Mouse (Mus musculus) layer of hippocampus, postnatal 10 days (tissue): ENCODE data around the gene Tmem215. TPM values are rescaled to one million over a fixed set of nuclear protein-coding genes. Genes with fewer than 3 reads are reported as not detected.

Source experiments
- DNase-seq, 2 experiments: peaks; one replicate each; pipeline ENCODE4 v3.0.0; 2021; ENCODE audit warnings: low spot score in 2 of 2
- long read RNA-seq: library from polyadenylated mRNA; stranded (forward); transcript quantifications from one replicate; pipeline ENCODE4 v2.0.0, GENCODE M21; 2023
- total RNA-seq, 2 experiments: library from RNA; stranded (reverse); gene quantifications; 2 replicates each; pipeline ENCODE4 v1.2.3; 2021

The Tmem215 gene
- 1 to 10 TPM; 7.7 to 7.9 TPM for total RNA-seq
- long read RNA-seq, full-length matches to known transcripts = 7 of 11 reads
- long read RNA-seq, partial matches to known transcripts = 0 of 11 reads
- long read RNA-seq, other reads (novel, unspliced or antisense) = 4 of 11 reads

DNA sequence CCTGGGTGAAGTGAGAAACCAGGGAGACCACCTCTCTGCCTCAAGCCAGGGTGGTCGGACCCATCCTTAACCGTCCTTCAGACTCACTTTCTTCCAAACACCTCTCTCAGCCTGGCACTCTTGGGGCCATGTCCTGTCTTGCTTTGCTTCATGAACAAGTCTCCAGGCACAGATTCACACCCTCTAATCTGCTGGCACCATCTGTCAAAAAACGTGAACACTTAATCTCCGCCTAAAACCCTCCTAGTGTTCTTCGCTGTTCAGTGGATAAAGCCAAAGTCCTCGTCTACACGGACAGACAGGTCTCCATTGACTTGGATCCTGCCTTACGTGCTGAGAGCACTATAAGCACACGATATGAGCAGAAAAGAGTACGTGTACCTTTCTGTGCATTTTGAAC lies at the start of gene Tmem215:
Gene Tmem215 (plus strand): TSS at position 301 of the 400 bp plus-strand sequence.
- DNase-seq = no peak

DNA sequence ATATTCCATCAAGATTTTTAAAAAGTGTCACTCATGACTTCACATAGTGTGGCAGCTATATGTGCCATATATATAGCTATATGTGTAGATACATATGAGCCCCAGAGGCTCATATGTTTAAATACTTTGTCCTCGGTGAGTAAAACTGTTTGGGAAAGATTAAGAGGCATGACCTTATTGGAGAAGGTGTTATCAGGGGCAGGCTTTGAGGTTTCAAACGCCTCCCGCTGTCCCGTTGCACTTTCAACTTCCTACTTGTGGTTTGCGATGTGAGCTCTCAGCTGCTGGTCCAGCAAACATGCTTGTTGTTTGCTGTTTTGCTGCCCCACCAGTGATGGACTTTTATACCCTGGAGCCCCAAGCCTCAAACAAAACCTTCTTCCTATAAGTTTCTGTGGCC lies 40.1 kb upstream of the Tmem215 start:
- DNase-seq = no peak

DNA sequence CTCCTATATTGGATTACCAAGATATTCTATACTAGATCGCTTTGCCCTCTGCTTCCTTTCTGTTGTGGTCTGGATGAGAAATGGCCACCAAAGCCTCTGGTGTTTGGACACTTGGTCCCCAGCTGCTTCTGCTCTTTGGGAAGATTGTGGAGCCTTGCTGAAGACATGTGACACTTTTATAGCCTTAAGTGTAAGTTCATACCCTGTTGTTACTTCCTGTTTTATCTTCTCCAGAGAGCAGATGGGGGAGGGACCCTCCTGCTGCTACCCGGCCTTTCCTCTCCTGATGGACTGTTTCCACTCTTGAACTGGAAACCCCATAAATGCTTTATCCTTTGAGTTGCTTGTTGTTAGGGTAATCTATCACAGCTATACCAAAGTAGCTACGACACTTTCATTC lies 38.6 kb upstream of the Tmem215 start:
- no peak for DNase-seq

DNA sequence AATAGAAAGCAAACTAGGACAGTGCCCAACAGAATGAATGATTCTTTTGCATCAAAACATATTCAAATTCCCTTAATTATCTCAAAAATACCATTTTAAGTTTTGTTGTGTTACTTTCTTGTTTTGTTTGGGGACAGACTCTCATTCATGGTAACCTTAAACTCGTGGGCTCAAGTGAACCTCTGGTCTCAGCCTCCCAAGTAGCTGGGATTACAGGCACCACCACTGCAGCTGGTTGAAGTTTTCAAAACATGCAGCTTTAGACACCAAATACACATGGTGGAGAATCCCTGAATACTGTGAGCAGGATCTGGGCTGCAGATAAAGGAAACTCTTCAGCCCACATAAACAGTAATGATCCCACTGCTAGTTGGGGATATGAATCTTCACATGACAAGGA lies 37.6 kb upstream of the Tmem215 start:
- DNase-seq = no peak

DNA sequence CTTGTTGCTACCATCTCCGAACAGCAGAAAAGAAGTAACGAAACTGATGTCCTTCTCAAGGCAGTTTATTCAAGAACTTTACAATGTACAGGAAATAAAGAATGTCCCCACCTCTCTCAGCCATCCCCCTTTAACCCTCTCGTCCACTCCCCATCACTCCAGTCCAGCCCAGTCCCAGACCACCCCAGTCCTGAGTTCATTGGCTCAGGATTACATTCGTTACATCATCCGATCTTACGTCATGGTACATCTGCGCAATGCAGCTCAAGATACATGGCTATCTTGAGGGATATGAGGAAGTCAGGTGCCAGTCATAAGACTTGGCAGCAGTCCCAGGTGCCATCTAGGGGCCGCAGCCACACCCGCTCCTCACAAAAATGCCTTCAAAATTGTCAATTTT lies 28.4 kb upstream of the Tmem215 start:
- DNase-seq = no peak

DNA sequence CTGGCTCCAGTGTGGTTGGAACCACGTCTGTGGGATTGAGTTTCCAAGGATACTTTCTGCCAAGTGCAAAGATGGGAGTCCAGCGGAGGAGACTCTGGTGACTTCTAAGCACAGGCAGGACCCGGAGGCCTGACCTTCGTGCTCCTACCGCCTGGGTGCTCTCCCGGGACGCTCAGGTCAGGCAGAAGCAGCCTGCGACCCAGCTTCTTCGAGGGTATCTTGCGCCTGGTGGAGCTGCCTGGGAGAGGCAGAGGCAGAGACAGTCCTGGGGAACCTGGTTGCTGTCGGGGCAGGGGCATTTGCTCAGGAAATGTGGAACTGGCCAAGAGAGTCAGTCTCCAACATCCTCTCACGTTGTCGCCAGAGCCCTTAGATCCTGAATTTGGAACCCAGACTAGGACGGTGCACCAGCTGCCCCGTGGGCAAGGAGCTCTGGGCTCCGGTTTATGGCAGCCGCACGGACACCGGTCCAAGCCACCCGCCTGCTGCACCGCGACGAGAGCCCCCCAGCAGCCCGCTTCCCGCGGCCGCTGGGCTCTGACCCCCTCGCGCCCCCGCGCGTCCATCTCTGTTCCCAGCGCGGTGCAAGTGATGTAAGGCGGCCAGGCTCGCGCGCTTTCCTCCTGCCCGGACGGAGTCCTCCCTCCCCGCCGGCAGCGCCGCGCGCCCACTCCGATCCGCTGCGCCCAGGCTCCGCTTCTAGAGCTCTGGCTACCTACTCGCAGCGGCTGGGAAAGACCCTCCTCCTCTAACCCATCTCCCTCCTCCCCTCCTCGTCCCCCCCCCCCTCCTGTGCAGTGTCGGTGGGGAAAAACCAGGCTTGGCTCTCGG lies 935 bp downstream of the Tmem215 start:
- peak; percentile 57 to 67 for DNase-seq

DNA sequence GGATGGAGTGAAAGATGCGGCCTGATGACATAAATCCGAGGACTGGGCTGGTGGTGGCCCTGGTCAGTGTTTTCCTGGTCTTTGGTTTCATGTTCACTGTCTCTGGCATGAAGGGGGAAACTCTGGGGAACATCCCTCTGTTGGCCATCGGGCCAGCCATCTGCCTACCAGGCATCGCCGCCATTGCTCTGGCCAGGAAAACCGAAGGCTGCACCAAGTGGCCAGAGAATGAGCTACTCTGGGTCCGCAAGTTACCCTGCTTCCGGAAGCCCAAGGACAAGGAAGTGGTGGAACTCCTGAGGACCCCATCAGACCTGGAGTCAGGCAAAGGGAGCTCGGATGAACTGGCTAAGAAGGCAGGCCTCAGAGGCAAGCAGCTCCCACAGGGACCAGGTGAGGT lies 1.9 kb downstream of the Tmem215 start:
- peak in 1 of 2 experiments; percentile 19 for DNase-seq

DNA sequence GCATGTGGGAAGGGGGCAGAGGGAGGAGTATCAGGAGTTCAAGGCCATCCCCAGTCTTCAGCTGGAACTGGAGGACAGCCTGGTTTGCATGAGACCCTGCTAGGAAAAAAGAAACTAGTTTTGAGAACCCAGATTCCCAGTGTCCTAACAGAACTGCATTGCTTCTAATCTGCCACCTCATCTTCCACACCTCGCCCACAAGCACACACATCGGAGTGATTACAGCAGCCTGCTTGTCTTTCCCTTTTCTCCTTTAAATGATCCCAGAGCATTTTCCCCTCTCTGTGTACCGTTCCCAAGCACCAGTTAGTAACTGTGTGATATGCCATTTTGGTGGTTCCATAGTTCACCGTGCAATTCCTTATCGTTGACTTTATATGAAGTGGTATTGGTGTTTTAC lies 6.0 kb downstream of the Tmem215 start:
- no peak for DNase-seq

DNA sequence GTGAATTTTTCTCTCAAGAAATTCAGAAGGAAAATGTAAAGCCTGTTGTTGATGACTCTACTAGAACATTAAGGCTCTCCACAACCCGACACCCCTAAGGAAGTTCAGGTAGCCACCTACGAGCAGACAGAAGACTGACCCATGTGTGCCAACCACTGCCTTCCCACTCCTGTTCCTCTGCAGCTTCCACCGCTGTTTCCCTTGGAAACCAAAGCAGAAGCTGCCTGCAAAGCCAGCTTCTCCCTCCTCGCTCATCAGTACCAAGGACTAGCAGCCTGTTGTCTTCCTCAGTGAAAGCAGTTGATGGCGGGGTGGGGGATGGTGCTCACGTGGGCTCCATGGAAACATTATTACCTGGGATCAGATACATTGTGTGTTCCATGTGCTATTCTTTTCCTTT lies 14.6 kb downstream of the Tmem215 start:
- peak in 1 of 2 experiments; percentile 16 for DNase-seq

DNA sequence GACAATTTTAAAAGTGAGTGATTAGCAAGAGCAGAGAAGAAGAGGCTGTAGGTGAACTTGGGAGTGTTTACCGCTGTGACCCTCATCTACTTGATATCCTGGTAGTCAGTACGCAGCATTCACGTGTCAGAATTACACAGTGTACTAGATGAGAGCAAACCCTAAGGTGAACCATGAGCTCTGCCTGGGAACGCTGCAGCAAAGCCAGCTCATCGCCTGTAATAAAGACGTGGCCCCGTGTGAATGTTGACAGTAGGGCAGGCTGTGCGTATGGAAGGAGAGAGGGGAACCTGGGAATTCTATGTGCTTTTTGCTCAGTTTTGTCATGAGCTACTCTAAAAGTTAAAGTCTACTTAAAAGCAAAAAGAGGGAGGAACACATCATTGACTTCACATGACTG lies 19.8 kb downstream of the Tmem215 start:
- DNase-seq = no peak

DNA sequence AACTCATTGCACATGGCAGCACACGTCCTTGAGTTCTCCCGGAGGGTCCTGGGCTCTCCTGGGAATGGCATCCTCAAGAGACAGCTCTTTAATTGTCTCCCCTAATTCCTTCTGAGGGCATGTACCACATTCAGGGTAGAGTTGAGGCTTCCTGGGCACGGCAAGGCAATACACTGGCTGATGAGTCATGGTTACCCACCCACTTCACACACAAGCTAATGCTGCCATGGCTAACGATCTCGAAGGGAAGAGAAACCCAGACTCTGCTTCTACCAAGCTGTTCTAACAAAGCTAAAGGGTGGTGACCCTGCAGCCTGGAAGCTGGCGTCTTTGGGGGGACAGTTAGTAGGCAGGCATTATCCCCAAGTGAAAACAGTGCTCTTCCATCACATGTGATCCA lies 24.4 kb downstream of the Tmem215 start:
- no peak for DNase-seq

DNA sequence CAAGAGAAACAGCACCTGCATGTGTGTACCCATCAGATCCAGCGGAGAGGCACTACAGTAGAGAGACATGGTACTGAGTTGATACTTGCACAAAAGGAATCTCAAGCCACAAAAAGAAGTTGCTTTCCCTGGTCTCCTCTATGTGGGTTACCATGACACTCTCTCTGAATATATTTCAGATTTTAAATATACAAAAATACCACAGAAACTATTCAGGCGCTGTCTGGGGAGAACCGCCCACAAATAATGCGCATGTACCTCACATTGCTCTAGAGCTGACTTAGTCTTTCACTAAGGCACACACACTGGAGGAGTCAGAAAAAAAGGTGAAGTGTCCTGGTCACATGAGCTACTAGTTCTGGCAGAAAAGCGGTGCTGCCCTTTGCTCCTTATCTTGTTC lies 24.8 kb downstream of the Tmem215 start:
- DNase-seq = no peak

DNA sequence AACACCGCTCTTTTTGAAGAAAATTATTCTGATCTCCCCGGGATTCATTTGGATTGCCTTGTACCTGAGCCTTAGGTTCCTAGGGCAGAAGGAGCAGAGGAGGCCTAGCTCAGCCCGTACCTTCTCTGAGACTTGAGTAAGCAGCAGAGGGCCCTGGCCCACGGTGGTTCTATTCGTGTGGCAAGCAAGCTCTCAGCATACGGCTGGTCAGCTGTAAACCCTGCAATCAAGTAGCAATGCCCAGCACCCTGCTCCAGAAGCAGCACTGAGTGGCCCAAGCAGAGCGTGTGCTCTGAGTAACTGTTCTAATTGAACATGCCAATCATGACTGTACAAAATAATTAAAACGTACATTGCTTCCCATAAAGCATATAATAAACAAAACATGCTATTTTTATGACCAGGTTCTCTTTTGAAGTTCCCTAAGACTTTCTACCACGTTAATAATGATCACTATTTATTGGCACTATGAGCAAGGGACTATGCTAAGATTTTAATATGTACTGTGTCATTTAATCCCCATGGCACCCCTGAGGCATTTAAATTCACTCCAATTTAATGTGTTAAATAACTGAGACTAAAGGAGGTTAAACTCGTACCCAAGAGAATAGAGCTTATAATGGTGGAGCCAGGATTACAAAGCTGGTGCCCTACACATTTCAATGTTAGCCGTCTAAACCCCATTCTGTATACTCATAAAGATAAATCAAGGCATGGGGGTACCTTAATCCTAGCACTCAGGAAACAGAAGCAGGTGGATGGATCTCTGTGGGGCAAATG lies 28.0 kb downstream of the Tmem215 start:
- DNase-seq = no peak

DNA sequence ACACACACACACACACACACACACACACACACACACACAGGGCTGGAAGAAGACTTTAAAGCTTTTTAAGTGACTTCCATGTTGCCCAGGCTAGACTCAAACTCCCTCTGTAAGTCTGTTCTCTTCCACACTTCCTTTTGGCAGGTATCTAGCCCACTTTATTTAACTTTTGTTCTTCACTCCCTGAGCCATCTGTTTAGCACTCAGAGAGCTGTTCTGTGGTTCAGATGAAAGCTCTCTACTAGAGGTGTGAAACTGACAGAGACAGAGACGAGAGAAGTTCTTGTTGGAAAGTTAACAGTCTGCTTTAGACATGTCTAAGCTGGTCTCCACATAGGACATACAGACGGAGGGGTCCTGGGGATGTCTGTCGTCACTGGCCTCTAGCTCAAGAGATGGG lies 30.5 kb downstream of the Tmem215 start:
- DNase-seq = no peak

DNA sequence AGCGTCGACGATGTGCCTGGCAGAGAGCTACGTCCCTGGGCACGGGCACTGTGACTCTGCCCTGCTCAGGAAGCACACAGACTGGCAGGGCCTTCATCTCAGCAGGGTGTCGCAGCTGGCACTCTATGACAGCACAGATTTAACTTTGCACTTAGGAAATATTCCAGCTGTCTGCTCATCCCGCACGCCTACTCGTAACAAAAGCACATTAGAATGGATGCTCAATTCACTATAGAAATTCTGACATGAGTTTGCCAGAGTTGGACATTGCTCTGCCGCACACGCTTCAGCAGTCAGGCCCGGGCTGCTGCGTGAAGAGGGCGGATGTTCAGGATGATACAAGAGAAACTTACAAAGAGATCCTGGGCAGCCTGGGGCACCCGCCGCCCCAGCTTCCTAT lies 37.6 kb downstream of the Tmem215 start:
- peak; percentile 22 to 31 for DNase-seq

DNA sequence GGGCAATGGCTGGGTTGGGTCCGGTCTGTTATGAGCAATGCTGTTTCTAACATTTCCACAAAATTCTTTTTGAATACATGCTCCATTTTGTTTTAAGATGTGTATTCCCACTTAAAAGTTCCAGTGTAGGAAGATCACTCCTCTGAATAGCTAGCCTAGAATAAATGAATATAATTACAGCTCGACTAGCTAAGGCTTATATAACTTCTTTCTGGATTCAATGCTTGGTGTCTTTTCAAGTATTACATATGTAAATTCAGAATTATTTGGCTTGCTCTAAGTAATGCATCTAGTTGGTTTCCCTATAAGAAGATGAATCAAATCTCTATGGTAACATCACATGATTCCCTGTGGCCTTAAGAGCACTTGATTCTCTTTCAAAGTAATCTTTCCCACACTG lies 41.3 kb downstream of the Tmem215 start:
- DNase-seq = no peak

DNA sequence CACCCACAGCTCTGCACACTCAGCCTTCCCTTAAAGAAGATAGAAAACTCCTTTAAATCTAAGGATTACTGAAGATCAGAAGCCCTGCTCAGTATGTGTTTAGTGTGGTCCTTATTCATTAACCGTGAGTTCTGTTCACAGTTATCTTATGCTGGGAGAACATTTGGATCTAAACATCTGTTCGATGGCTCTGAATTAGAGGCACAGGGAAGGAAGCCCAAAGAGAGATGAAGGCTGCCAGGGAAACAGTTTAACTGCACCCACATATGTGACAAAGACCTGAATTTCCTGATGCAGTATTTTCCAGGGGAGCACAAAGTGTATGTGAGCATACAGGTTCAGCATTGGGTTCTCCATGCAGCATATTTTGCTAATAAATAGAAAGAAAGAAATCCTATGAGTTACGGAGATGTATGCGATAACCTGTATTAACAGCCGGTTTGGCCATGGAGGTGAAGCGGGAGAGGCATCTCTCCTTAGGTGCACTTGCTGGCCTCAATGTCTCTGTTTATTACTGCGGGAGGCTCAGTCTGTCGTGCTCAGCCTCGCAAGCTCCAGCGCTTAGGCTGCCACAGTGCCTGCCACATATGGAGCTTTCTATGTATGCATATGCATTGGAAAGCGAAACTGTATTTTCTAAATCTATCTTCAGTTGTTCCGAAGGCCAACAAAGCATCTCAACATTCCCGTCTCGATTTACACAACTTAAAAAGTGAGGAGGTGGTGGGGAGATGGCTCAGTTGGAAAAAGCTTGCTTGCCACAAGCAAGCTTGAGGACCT lies 46.8 kb downstream of the Tmem215 start:
- DNase-seq = no peak
